Mouse (Mus musculus): Measurements from ENCODE around the gene Rin2.

The Rin2 gene

GRCm38 (mm10) chr2:145769964-145770363, 94.9 kb downstream of the Rin2 start:
- in situ Hi-C loops (cut with MboI; ENCODE audit: low pct_unique_long_range_greater_than_20kb in 1 of 2, low sequenced_read_pairs in 2 of 2, unreplicated experiment in 1 of 2): no loop called here

- in situ Hi-C loops (cut with MboI; ENCODE audit: low pct_unique_long_range_greater_than_20kb in 1 of 2, low sequenced_read_pairs in 2 of 2, unreplicated experiment in 1 of 2): no loop called here
These were observed 95.9 kb downstream of the Rin2 start for GRCm38 (mm10) chr2:145770730-145771536.

- in situ Hi-C loops (cut with MboI; ENCODE audit: low pct_unique_long_range_greater_than_20kb in 1 of 2, low sequenced_read_pairs in 2 of 2, unreplicated experiment in 1 of 2): no loop called here
These were observed 108.2 kb downstream of the Rin2 start for GRCm38 (mm10) chr2:145783247-145783646.

GRCm38 (mm10) chr2:145784246-145784935, 109.4 kb downstream of the Rin2 start:
- in situ Hi-C loops (cut with MboI; ENCODE audit: low pct_unique_long_range_greater_than_20kb in 1 of 2, low sequenced_read_pairs in 2 of 2, unreplicated experiment in 1 of 2): no loop called here

GRCm38 (mm10) chr2:145784964-145785363, 109.9 kb downstream of the Rin2 start:
- in situ Hi-C loops (cut with MboI; ENCODE audit: low pct_unique_long_range_greater_than_20kb in 1 of 2, low sequenced_read_pairs in 2 of 2, unreplicated experiment in 1 of 2): no loop called here

GRCm38 (mm10) chr2:145785758-145786617, 111.0 kb downstream of the Rin2 start:
- in situ Hi-C loops (cut with MboI; ENCODE audit: low pct_unique_long_range_greater_than_20kb in 1 of 2, low sequenced_read_pairs in 2 of 2, unreplicated experiment in 1 of 2): no loop called here

- in situ Hi-C loops (cut with MboI; ENCODE audit: low pct_unique_long_range_greater_than_20kb in 1 of 2, low sequenced_read_pairs in 2 of 2, unreplicated experiment in 1 of 2): no loop called here
These were observed 111.6 kb downstream of the Rin2 start for GRCm38 (mm10) chr2:145786618-145786932.

GRCm38 (mm10) chr2:145787486-145787885, 112.5 kb downstream of the Rin2 start:
- in situ Hi-C loops (cut with MboI; ENCODE audit: low pct_unique_long_range_greater_than_20kb in 1 of 2, low sequenced_read_pairs in 2 of 2, unreplicated experiment in 1 of 2): no loop called here

- in situ Hi-C loops (cut with MboI; ENCODE audit: low pct_unique_long_range_greater_than_20kb in 1 of 2, low sequenced_read_pairs in 2 of 2, unreplicated experiment in 1 of 2): no loop called here
These were observed 113.7 kb downstream of the Rin2 start for GRCm38 (mm10) chr2:145788562-145789346.

- in situ Hi-C loops (cut with MboI; ENCODE audit: low pct_unique_long_range_greater_than_20kb in 1 of 2, low sequenced_read_pairs in 2 of 2, unreplicated experiment in 1 of 2): no loop called here
These were observed 118.7 kb downstream of the Rin2 start for GRCm38 (mm10) chr2:145793702-145794101.

- in situ Hi-C loops (cut with MboI; ENCODE audit: low pct_unique_long_range_greater_than_20kb in 1 of 2, low sequenced_read_pairs in 2 of 2, unreplicated experiment in 1 of 2): no loop called here
These were observed 119.4 kb downstream of the Rin2 start for GRCm38 (mm10) chr2:145794318-145794954.

GRCm38 (mm10) chr2:145797851-145798250, 122.8 kb downstream of the Rin2 start:
- in situ Hi-C loops (cut with MboI; ENCODE audit: low pct_unique_long_range_greater_than_20kb in 1 of 2, low sequenced_read_pairs in 2 of 2, unreplicated experiment in 1 of 2): no loop called here

GRCm38 (mm10) chr2:145798954-145799353, 123.9 kb downstream of the Rin2 start:
- in situ Hi-C loops (cut with MboI; ENCODE audit: low pct_unique_long_range_greater_than_20kb in 1 of 2, low sequenced_read_pairs in 2 of 2, unreplicated experiment in 1 of 2): no loop called here

GRCm38 (mm10) chr2:145801322-145802052, 126.5 kb downstream of the Rin2 start:
- in situ Hi-C loops (cut with MboI; ENCODE audit: low pct_unique_long_range_greater_than_20kb in 1 of 2, low sequenced_read_pairs in 2 of 2, unreplicated experiment in 1 of 2): no loop called here

- in situ Hi-C loops (cut with MboI; ENCODE audit: low pct_unique_long_range_greater_than_20kb in 1 of 2, low sequenced_read_pairs in 2 of 2, unreplicated experiment in 1 of 2): no loop called here
These were observed 127.6 kb downstream of the Rin2 start for GRCm38 (mm10) chr2:145802626-145803025.

- in situ Hi-C loops (cut with MboI; ENCODE audit: low pct_unique_long_range_greater_than_20kb in 1 of 2, low sequenced_read_pairs in 2 of 2, unreplicated experiment in 1 of 2): no loop called here
These were observed 128.9 kb downstream of the Rin2 start for GRCm38 (mm10) chr2:145803822-145804342.

- in situ Hi-C loops (cut with MboI; ENCODE audit: low pct_unique_long_range_greater_than_20kb in 1 of 2, low sequenced_read_pairs in 2 of 2, unreplicated experiment in 1 of 2): no loop called here
These were observed 129.5 kb downstream of the Rin2 start for GRCm38 (mm10) chr2:145804524-145804923.

Data from mouse embryonic stem cell (cell line).